Mouse (Mus musculus) C2C12 (cell line): Measurements from ENCODE around the gene Arl6ip4.

Experiments
- CTCF ChIP-seq: IDR thresholded peaks from one replicate; pipeline ENCODE4 v1.5.1; 2011; ENCODE audit not compliant: control insufficient read depth, insufficient read depth, insufficient read length
- FOSL1 ChIP-seq: IDR thresholded peaks from one replicate; pipeline ENCODE4 v1.8.0; 2011; ENCODE audit warnings: mild to moderate bottlenecking, low read length; ENCODE audit not compliant: poor library complexity, insufficient read depth, severe bottlenecking
- MAX ChIP-seq: IDR thresholded peaks from one replicate; pipeline ENCODE4 v1.6.1; 2011; ENCODE audit warnings: mild to moderate bottlenecking, control low read depth
- MYOD1 ChIP-seq: IDR thresholded peaks from one replicate; pipeline ENCODE4 v1.6.1; 2011; ENCODE audit warnings: low read depth; ENCODE audit not compliant: control insufficient read depth, insufficient read length
- MYOG ChIP-seq: IDR thresholded peaks from one replicate; pipeline ENCODE4 v1.6.1; 2011; ENCODE audit not compliant: control insufficient read depth, insufficient read length; ENCODE audit errors: extremely low read depth
- USF1 ChIP-seq: IDR thresholded peaks from one replicate; pipeline ENCODE4 v1.6.1; 2011; ENCODE audit warnings: low read depth, mild to moderate bottlenecking, control low read depth, moderate library complexity

DNA sequence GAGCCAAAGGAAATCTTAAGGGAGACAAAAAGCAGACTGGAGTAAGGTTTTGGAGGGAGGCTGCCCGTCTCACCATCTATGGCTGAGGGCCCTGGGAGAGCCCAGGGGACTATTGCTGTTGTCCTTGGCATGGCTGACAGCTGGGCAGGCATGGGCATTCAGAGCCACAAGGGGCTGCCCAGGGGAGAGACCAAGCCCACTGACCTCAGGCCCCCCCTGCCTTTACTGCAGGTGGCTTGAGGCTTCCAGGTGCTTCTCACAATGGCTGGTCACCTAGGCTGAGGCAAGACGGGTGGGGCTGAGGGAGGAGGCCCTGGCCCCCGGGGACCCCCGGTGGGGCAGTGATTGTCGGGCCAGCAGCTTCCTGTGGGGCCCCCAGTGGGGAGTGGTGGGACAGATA is 3.3 kb downstream of the Arl6ip4 start:
- no peak for TF ChIP-seq MAX
- no peak for TF ChIP-seq CTCF
- no peak for TF ChIP-seq MYOD1
- TF ChIP-seq MYOG: no peak
- TF ChIP-seq USF1: no peak
- no peak for TF ChIP-seq FOSL1
